Mouse (Mus musculus) G1E (cell line): ENCODE measurements around the gene Tmprss9.

Experiments
- CTCF ChIP-seq: IDR thresholded peaks from 2 replicates; pipeline ENCODE4 v1.5.1; 2012; ENCODE audit warnings: low read depth, low read length, inconsistent platforms, mixed read lengths
- GATA1 ChIP-seq: IDR thresholded peaks from 2 replicates; pipeline ENCODE4 v1.6.1; 2012; ENCODE audit warnings: borderline replicate concordance, low read length, inconsistent platforms, mixed read lengths
- GATA2 ChIP-seq: IDR thresholded peaks from 2 replicates; pipeline ENCODE4 v1.6.1; 2012; ENCODE audit warnings: low read depth, low read length, inconsistent platforms, borderline replicate concordance
- POLR2AphosphoS5 ChIP-seq: IDR thresholded peaks from 2 replicates; pipeline ENCODE4 v1.6.1; 2012; ENCODE audit warnings: low read depth, low read length, inconsistent platforms; ENCODE audit not compliant: insufficient replicate concordance

- TF ChIP-seq CTCF (no peak), GATA1 (no peak), POLR2AphosphoS5 (no peak), GATA2 (no peak)
Measured at GRCm38 (mm10) chr10:80948570-80948969, 76.9 kb downstream of the Tmprss9 start.
